Mouse (Mus musculus): ENCODE data around the gene Dhx58. TPM values are rescaled to one million over a fixed set of nuclear protein-coding genes. Genes with fewer than 3 reads are reported as not detected.

The Dhx58 gene
- polyA plus RNA-seq, 1 experiment from 2014 or later: 2.0 TPM

DNA sequence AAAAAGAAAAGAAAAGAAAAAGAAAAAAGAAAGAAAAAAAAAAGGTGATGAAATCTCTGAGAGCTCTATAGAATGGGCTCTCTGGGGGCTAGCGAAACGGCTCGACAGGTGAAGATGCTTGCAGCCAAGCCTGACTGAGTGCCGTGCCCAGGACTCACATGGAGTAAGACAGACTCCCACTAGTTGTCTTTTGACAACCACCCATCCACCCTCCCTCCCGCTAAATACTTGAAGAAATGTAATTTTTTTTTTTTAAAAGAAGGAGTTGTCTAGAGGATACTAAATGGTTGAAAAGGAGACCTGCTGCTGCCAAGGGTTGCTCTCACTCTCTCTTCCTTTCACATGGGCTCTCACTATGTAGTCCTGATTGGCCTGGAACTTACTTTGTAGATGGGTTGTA, 34.7 kb upstream of the Dhx58 start:
- 0 out of 2 replicates have a peak, but pooled peaks cover 3% of the 10 kb centered on the region for H3K36me3 ChIP-seq (ENCODE audit: control insufficient read depth, insufficient read depth, low read length)
- H3K4me1 ChIP-seq (ENCODE audit: control insufficient read depth, insufficient read depth, low read length): peaks cover 6% of the 10 kb centered on the region; the same call in 1 of the 2 replicates
- peak overlapping the region; percentile 96 for H3K4me3 ChIP-seq (ENCODE audit: low read depth, low read length)
- H3K27me3 ChIP-seq (replicated peaks; ENCODE audit: control insufficient read depth, insufficient read depth, low read length): no peaks in the 10 kb centered on the region
- H3K27ac ChIP-seq (replicated peaks; ENCODE audit: low read depth, low read length): peak overlapping the region; percentile 72; the same call in 1 of the 2 replicates
- peak overlapping the region; percentile 72 for H3K4me2 ChIP-seq (ENCODE audit: low read depth, low read length)
- WGBS: 15% methylated on average over 5 of the region's 5 CpGs
- no peaks in the 10 kb centered on the region for H3K9me3 ChIP-seq (ENCODE audit: control insufficient read depth, low read length)
- peak overlapping the region; percentile 95 for H3K9ac ChIP-seq (ENCODE audit: low read depth, low read length)
- DNase-seq (ENCODE audit: low spot score): no peak
- ATAC-seq (ENCODE audit: low read depth): no peak

DNA sequence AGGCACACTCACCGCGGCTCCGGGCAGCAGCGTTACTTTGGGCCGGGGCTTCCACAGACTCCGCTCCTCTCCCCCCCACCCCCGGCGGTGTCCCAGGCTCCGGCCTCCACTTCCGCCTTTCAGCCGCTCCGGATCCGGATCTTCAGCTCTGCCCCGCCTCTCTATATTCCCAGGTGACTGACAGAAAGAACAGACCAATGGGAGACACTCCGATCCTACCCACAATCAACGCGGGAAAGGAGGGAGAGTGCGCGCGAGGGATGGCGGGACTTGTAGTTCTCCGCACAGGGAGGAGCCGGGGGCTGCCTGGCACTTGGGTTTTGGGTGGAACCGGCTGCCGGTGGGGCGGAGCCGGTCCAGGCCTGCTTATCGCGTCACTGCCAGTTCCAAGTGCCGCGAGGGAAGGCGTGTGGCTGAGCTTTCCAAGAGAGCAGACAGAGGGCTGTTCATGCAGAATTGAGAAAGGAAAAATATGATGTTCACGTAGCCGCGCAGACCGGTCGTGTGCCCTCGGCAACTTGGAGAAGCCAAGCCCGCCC, 34.1 kb upstream of the Dhx58 start, which contains the start of gene Rab5c:
Rab5c (minus strand) TSS at position 150 of the 539 bp plus-strand sequence.
- Histone ChIP-seq H3K9ac (ENCODE audit: low read depth, low read length) (peak within 1 kb of the TSS; percentile 95), H3K4me1 (ENCODE audit: control insufficient read depth, insufficient read depth, low read length) (peaks cover 6% of the 10 kb centered on the region; the same call in 1 of the 2 replicates), H3K4me2 (ENCODE audit: low read depth, low read length) (peak within 1 kb of the TSS; percentile 87), H3K9me3 (ENCODE audit: control insufficient read depth, low read length) (no peaks in the 10 kb centered on the region), H3K27ac (replicated peaks; ENCODE audit: low read depth, low read length) (peak within 1 kb of the TSS; percentile 72; the same call in 1 of the 2 replicates), H3K36me3 (ENCODE audit: control insufficient read depth, insufficient read depth, low read length) (peaks cover 3% of the 10 kb centered on the region; the same call in 1 of the 2 replicates), H3K27me3 (replicated peaks; ENCODE audit: control insufficient read depth, insufficient read depth, low read length) (no peaks in the 10 kb centered on the region), H3K4me3 (ENCODE audit: low read depth, low read length) (peak within 1 kb of the TSS; percentile 96)
- ATAC-seq (ENCODE audit: low read depth) (peak; percentile 100), DNase-seq (ENCODE audit: low spot score) (peak; percentile 100)
- under 1% methylated on average over 30 of the region's 39 CpGs for WGBS

DNA sequence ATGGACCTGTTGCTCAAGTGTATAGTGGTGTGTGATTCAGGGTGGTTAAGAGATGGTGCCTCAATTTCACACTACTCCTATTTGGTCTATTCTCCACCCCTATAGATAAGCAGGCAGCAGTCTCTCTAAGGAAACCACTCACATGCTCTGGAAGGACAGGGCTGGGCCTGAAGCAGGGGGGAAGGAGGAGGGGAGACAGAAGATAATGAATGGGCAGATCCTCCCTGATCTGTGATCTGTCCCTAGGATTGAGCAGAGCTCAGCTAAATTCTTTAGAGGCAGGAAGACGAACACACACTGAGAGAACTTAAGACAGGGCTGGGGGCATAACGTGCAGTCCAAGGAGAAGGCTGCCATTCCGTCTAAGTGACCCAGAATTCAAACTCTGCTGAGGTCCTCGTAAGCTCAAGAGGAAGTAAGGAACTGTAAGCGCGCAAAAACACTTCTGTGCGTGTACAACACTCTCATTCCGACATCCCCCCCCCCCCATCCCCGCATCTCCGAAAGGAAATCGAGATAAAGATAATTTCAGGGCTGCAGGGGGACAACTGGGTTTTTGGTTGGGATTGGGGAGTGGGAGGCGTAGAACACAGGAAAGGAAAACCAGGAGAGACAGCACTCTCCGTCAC, 33.1 kb upstream of the Dhx58 start:
- Histone ChIP-seq H3K9ac (ENCODE audit: low read depth, low read length) (peak overlapping the region; percentile 95), H3K9me3 (ENCODE audit: control insufficient read depth, low read length) (no peaks in the 10 kb centered on the region), H3K4me1 (ENCODE audit: control insufficient read depth, insufficient read depth, low read length) (peaks cover 6% of the 10 kb centered on the region; the same call in 1 of the 2 replicates), H3K27ac (replicated peaks; ENCODE audit: low read depth, low read length) (peak overlapping the region; percentile 24; the same call in 1 of the 2 replicates), H3K27me3 (replicated peaks; ENCODE audit: control insufficient read depth, insufficient read depth, low read length) (no peaks in the 10 kb centered on the region), H3K4me3 (ENCODE audit: low read depth, low read length) (peak overlapping the region; percentile 96), H3K36me3 (ENCODE audit: control insufficient read depth, insufficient read depth, low read length) (peaks cover 3% of the 10 kb centered on the region; the same call in 1 of the 2 replicates), H3K4me2 (ENCODE audit: low read depth, low read length) (peak overlapping the region; percentile 87)
- under 1% methylated on average over 13 of the region's 13 CpGs for WGBS
- ATAC-seq (ENCODE audit: low read depth) (no peak), DNase-seq (ENCODE audit: low spot score) (no peak)

DNA sequence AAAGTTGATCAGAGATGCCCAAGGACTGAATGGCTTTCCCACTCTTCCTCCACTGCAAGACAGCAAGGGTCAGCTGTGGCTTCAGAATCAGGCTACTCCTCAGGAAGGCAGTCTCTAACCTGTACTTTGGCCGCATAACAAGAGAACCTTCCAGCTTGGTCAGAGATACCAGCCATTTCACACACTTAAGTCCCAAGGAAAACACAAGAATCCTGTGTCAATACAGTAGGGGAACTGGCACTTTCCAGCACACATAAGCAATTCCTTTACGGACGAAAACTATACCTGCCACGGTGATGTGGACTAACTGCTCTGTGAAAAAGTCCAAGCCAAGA, 32.6 kb upstream of the Dhx58 start:
- peak overlapping the region; percentile 95 for H3K9ac ChIP-seq (ENCODE audit: low read depth, low read length)
- peaks cover 6% of the 10 kb centered on the region; the same call in 1 of the 2 replicates for H3K36me3 ChIP-seq (ENCODE audit: control insufficient read depth, insufficient read depth, low read length)
- WGBS: 83% methylated on average over 4 of the region's 4 CpGs
- no peak for DNase-seq (ENCODE audit: low spot score)
- H3K4me1 ChIP-seq (ENCODE audit: control insufficient read depth, insufficient read depth, low read length): peaks cover 6% of the 10 kb centered on the region; the same call in 1 of the 2 replicates
- ATAC-seq (ENCODE audit: low read depth): no peak
- H3K4me2 ChIP-seq (ENCODE audit: low read depth, low read length): peak overlapping the region; percentile 87
- H3K4me3 ChIP-seq (ENCODE audit: low read depth, low read length): peak overlapping the region; percentile 96
- H3K27me3 ChIP-seq (replicated peaks; ENCODE audit: control insufficient read depth, insufficient read depth, low read length): no peaks in the 10 kb centered on the region
- no peaks in the 10 kb centered on the region for H3K9me3 ChIP-seq (ENCODE audit: control insufficient read depth, low read length)
- H3K27ac ChIP-seq (replicated peaks; ENCODE audit: low read depth, low read length): no peak overlapping the region

DNA sequence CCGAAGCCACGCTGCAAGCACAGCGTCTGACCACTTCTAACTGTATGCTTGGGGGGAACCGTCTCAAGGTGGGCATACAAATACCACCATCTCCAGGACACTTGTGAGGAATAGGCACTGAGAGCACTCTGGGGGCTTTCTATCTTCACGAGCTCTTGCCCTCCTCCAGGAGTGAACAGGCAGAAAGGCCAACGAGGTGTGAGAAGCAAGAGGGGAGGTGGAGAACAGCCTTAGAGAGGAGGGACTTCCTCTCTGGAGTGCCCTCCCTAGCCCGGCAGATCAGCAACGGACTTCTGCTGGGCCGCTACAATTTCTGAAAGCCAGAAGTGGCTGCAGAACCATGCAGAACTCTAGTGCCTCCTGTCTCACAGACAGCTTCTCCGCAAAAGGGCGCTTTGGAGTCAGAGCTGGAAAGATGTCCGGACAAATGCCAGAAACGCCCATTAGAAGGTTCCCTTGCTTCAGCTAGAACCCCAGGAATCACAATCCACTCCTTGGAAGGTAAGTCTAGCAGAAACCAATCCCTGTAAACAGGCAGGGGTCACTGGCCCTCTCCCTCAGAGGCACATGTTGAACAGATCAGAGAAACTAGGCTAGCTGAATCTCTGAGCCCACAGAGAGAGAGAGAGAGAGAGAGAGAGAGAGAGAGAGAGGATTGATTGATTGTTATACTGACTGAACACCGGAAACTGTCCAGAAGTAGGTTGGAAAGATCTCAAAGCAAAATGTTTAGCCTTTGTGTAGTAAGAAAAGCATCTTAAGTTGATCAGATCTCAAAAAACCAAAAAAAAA, 32.1 kb upstream of the Dhx58 start:
- H3K4me1 ChIP-seq (ENCODE audit: control insufficient read depth, insufficient read depth, low read length): peaks cover 6% of the 10 kb centered on the region; the same call in 1 of the 2 replicates
- H3K4me2 ChIP-seq (ENCODE audit: low read depth, low read length): peak overlapping the region; percentile 87
- WGBS: 82% methylated on average over 14 of the region's 14 CpGs
- H3K27me3 ChIP-seq (replicated peaks; ENCODE audit: control insufficient read depth, insufficient read depth, low read length): no peaks in the 10 kb centered on the region
- ATAC-seq (ENCODE audit: low read depth) (no peak), DNase-seq (ENCODE audit: low spot score) (no peak)
- H3K4me3 ChIP-seq (ENCODE audit: low read depth, low read length): no peak overlapping the region
- peaks cover 6% of the 10 kb centered on the region; the same call in 1 of the 2 replicates for H3K36me3 ChIP-seq (ENCODE audit: control insufficient read depth, insufficient read depth, low read length)
- no peaks in the 10 kb centered on the region for H3K9me3 ChIP-seq (ENCODE audit: control insufficient read depth, low read length)
- H3K9ac ChIP-seq (ENCODE audit: low read depth, low read length): peak overlapping the region; percentile 2
- no peak overlapping the region for H3K27ac ChIP-seq (replicated peaks; ENCODE audit: low read depth, low read length)

DNA sequence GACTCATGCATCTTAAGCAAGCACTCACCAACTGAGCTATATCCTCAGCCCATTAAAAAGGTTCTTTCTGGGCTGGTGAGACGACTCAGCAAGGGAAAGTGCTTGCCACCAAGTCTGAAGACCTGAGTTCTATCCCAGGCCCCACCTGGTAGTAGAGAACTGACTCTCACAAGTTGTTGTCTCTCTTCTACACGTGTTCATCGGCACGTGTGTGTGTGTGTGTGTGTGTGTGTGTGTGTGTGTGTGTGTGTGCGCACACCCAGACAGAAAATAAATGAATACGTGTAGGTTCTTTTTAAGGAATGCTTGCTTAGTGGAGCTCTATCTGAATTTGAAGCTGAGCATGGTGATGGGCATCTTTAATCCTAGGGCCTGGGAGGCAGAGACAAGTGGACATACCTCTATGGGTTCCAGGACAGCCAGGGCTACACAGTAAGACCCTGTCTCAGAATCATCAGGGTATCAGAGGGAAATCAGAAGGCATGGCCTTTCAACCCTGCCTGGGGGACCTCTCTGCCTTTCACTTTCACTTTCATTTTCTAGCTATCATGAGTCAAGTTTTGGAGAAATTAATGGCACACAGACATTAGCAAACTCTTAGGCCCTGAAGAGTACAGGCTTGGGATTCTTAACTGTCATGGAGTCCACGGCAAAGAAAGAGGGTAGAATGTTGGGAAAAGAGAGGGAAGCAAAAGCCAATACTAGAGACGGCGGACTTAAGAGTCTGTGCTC, 31.2 kb upstream of the Dhx58 start:
- Histone ChIP-seq H3K4me2 (ENCODE audit: low read depth, low read length) (no peak overlapping the region), H3K4me1 (ENCODE audit: control insufficient read depth, insufficient read depth, low read length) (peaks cover 6% of the 10 kb centered on the region; the same call in 1 of the 2 replicates), H3K4me3 (ENCODE audit: low read depth, low read length) (no peak overlapping the region), H3K9me3 (ENCODE audit: control insufficient read depth, low read length) (no peaks in the 10 kb centered on the region), H3K27me3 (replicated peaks; ENCODE audit: control insufficient read depth, insufficient read depth, low read length) (no peaks in the 10 kb centered on the region), H3K36me3 (ENCODE audit: control insufficient read depth, insufficient read depth, low read length) (peaks cover 6% of the 10 kb centered on the region; the same call in 1 of the 2 replicates), H3K9ac (ENCODE audit: low read depth, low read length) (peak overlapping the region; percentile 2; the same call in 1 of the 2 replicates), H3K27ac (replicated peaks; ENCODE audit: low read depth, low read length) (no peak overlapping the region)
- ATAC-seq (ENCODE audit: low read depth): no peak
- WGBS: 91% methylated on average over 9 of the region's 9 CpGs
- no peak for DNase-seq (ENCODE audit: low spot score)

GRCm38 (mm10) chr11:100730477-100731205, 26.6 kb upstream of the Dhx58 start:
- DNase-seq (ENCODE audit: low spot score) (no peak), ATAC-seq (ENCODE audit: low read depth) (no peak)
- Histone ChIP-seq H3K36me3 (ENCODE audit: control insufficient read depth, insufficient read depth, low read length) (peaks cover 6% of the 10 kb centered on the region; the same call in 1 of the 2 replicates), H3K4me1 (ENCODE audit: control insufficient read depth, insufficient read depth, low read length) (no peaks in the 10 kb centered on the region; the same call in 1 of the 2 replicates), H3K4me2 (ENCODE audit: low read depth, low read length) (no peak overlapping the region), H3K27ac (replicated peaks; ENCODE audit: low read depth, low read length) (no peak overlapping the region), H3K4me3 (ENCODE audit: low read depth, low read length) (no peak overlapping the region), H3K9me3 (ENCODE audit: control insufficient read depth, low read length) (no peaks in the 10 kb centered on the region), H3K27me3 (replicated peaks; ENCODE audit: control insufficient read depth, insufficient read depth, low read length) (no peaks in the 10 kb centered on the region), H3K9ac (ENCODE audit: low read depth, low read length) (no peak overlapping the region)
- WGBS: 86% methylated on average over 6 of the region's 6 CpGs

All from embryonic facial prominence, embryonic 14.5 days (tissue).